Mouse (Mus musculus) C2C12 (cell line): ENCODE data around the gene Mdc1. TPM values are rescaled to one million over a fixed set of nuclear protein-coding genes. Genes with fewer than 3 reads are reported as not detected.
A peak's percentile ranks its signal among the peaks of the same experiment; 100 is the strongest.

Experiments
- H3K27me3 ChIP-seq: one replicate; pipeline ENCODE4 v1.6.1; 2011; ENCODE audit not compliant: control insufficient read depth, insufficient read depth, insufficient read length
- H3K36me3 ChIP-seq: one replicate; pipeline ENCODE4 v1.6.1; 2011; ENCODE audit not compliant: control insufficient read depth, insufficient read depth
- H3K4me3 ChIP-seq: one replicate; pipeline ENCODE4 v1.5.1; 2011; ENCODE audit warnings: mild to moderate bottlenecking, control low read depth; ENCODE audit not compliant: poor library complexity, insufficient read depth, severe bottlenecking
- H3K79me2 ChIP-seq: one replicate; pipeline ENCODE4 v1.6.1; 2011; ENCODE audit not compliant: control insufficient read depth, insufficient read depth
- H3K79me3 ChIP-seq: one replicate; pipeline ENCODE4 v1.6.1; 2011; ENCODE audit warnings: low read depth, control low read depth
- H3ac ChIP-seq: one replicate; pipeline ENCODE3; 2011; ENCODE audit warnings: low read depth; ENCODE audit not compliant: control insufficient read depth, insufficient read length
- CEBPB ChIP-seq: IDR thresholded peaks from one replicate; pipeline ENCODE4 v1.6.1; 2011; ENCODE audit warnings: low read depth, mild to moderate bottlenecking, control low read depth, moderate library complexity
- CTCF ChIP-seq: IDR thresholded peaks from one replicate; pipeline ENCODE4 v1.5.1; 2011; ENCODE audit not compliant: control insufficient read depth, insufficient read depth, insufficient read length
- FOSL1 ChIP-seq: IDR thresholded peaks from one replicate; pipeline ENCODE4 v1.8.0; 2011; ENCODE audit warnings: mild to moderate bottlenecking, low read length; ENCODE audit not compliant: poor library complexity, insufficient read depth, severe bottlenecking
- MAX ChIP-seq: IDR thresholded peaks from one replicate; pipeline ENCODE4 v1.6.1; 2011; ENCODE audit warnings: mild to moderate bottlenecking, control low read depth
- MYOD1 ChIP-seq: IDR thresholded peaks from one replicate; pipeline ENCODE4 v1.6.1; 2011; ENCODE audit warnings: low read depth; ENCODE audit not compliant: control insufficient read depth, insufficient read length
- MYOG ChIP-seq: IDR thresholded peaks from one replicate; pipeline ENCODE4 v1.6.1; 2011; ENCODE audit not compliant: control insufficient read depth, insufficient read length; ENCODE audit errors: extremely low read depth
- USF1 ChIP-seq: IDR thresholded peaks from one replicate; pipeline ENCODE4 v1.6.1; 2011; ENCODE audit warnings: low read depth, mild to moderate bottlenecking, control low read depth, moderate library complexity
- polyA plus RNA-seq: library from polyadenylated mRNA; unstranded; fragments of >200 nt; fragmentation: generic; extraction: Trizol; gene quantifications from one replicate; pipeline ENCODE4 v1.2.1, GENCODE M21; 2012; ENCODE audit warnings: missing spikeins

Gene Mdc1
- polyA plus RNA-seq, 1 experiment = 16.6 TPM

- TF ChIP-seq MYOD1 (no peak), CTCF (no peak), CEBPB (no peak), MAX (no peak), USF1 (no peak), FOSL1 (no peak), MYOG (no peak)
- H3K4me3 ChIP-seq = no peak overlapping the region
Measured at GRCm38 (mm10) chr17:35824402-35824801, 16.9 kb upstream of the Mdc1 start.

GRCm38 (mm10) chr17:35825109-35825850 lies 16.0 kb upstream of the Mdc1 start:
- peaks cover 25% of the 10 kb centered on the region for H3K36me3 ChIP-seq
- H3K79me2 ChIP-seq = peaks cover 17% of the 10 kb centered on the region
- peaks cover 13% of the 10 kb centered on the region for H3K79me3 ChIP-seq
- no peaks in the 10 kb centered on the region for H3K27me3 ChIP-seq
- TF ChIP-seq MYOG (no peak), MAX (no peak), USF1 (no peak), MYOD1 (no peak), CEBPB (no peak), FOSL1 (no peak), CTCF (no peak)
- no peak overlapping the region for H3ac ChIP-seq
- no peak overlapping the region for H3K4me3 ChIP-seq

More at GRCm38 (mm10) chr17:35824402-35824801, 16.9 kb upstream of the Mdc1 start:
- H3K27me3 ChIP-seq = no peaks in the 10 kb centered on the region
- H3K79me2 ChIP-seq = peaks cover 17% of the 10 kb centered on the region
- H3K79me3 ChIP-seq = peaks cover 13% of the 10 kb centered on the region
- H3K36me3 ChIP-seq = peaks cover 25% of the 10 kb centered on the region
- no peak overlapping the region for H3ac ChIP-seq

DNA sequence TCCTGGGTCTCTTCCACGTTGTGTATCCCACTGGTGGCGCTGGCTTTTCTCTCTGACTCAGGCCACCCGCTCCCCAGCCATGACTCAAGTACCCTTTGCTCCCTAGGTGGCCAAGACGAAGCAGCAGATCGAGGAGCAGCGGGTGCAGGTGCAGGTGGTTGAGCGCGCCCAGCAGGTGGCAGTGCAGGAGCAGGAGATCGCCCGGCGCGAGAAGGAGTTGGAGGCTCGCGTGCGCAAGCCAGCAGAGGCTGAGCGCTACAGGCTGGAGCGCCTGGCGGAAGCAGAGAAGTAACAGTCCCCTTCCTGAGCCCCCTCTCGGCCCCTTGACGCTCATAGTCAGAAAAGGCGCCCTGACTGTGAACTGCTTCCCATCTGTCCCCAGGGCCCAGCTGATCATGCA lies 11.6 kb upstream of the Mdc1 start:
- Histone ChIP-seq H3K4me3 (no peak overlapping the region), H3K36me3 (peaks cover 40% of the 10 kb centered on the region), H3K79me2 (peaks cover 13% of the 10 kb centered on the region), H3K27me3 (no peaks in the 10 kb centered on the region), H3K79me3 (peaks cover 10% of the 10 kb centered on the region), H3ac (no peak overlapping the region)
- TF ChIP-seq FOSL1 (no peak), CTCF (peak; percentile 98)

GRCm38 (mm10) chr17:35832400-35833238 lies 8.7 kb upstream of the Mdc1 start:
- no peak overlapping the region for H3K4me3 ChIP-seq
- H3K79me2 ChIP-seq = peaks cover 42% of the 10 kb centered on the region
- H3ac ChIP-seq = no peak overlapping the region
- H3K27me3 ChIP-seq = no peaks in the 10 kb centered on the region
- peaks cover 41% of the 10 kb centered on the region for H3K36me3 ChIP-seq
- no peak for TF ChIP-seq CEBPB
- peaks cover 38% of the 10 kb centered on the region for H3K79me3 ChIP-seq

GRCm38 (mm10) chr17:35833239-35833751 lies 8.0 kb upstream of the Mdc1 start:
- TF ChIP-seq USF1 = no peak
- no peak for TF ChIP-seq MYOG
- TF ChIP-seq FOSL1 = no peak
- TF ChIP-seq CEBPB = no peak
- TF ChIP-seq MYOD1 = no peak
- no peak for TF ChIP-seq CTCF
- no peak for TF ChIP-seq MAX
- peaks cover 36% of the 10 kb centered on the region for H3K36me3 ChIP-seq
- H3K4me3 ChIP-seq = no peak overlapping the region

DNA sequence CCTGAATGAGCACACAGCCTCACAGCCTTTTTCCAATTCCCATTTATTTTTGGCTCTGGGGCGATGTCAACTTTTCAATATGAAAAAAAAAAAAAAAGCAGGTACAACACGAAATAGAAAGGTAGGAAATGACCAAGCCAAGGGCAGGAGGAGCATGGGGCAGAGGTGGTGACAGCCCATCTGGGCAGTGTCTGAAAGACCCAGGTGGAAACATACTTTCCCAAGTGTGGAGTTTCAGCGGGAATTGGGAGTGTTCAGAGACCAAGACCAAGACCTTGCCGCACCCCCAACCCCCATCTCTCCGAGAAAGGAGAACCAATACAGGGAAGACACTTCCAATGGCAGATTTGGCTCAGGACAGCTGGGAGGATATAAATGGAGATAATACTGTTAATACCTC lies 7.4 kb upstream of the Mdc1 start:
- peaks cover 48% of the 10 kb centered on the region for H3K79me2 ChIP-seq
- no peak overlapping the region for H3ac ChIP-seq
- no peak overlapping the region for H3K4me3 ChIP-seq
- no peak for TF ChIP-seq MYOG
- TF ChIP-seq MAX = no peak
- TF ChIP-seq USF1 = no peak
- TF ChIP-seq CTCF = no peak
- no peak for TF ChIP-seq CEBPB
- TF ChIP-seq MYOD1 = no peak
- no peak for TF ChIP-seq FOSL1
- peaks cover 44% of the 10 kb centered on the region for H3K79me3 ChIP-seq
- peaks cover 36% of the 10 kb centered on the region for H3K36me3 ChIP-seq
- H3K27me3 ChIP-seq = no peaks in the 10 kb centered on the region

More at GRCm38 (mm10) chr17:35833239-35833751, 8.0 kb upstream of the Mdc1 start:
- H3K79me3 ChIP-seq = peaks cover 40% of the 10 kb centered on the region
- H3ac ChIP-seq = no peak overlapping the region
- H3K27me3 ChIP-seq = no peaks in the 10 kb centered on the region
- peaks cover 48% of the 10 kb centered on the region for H3K79me2 ChIP-seq
